Mouse (Mus musculus) forebrain, embryonic 13.5 days (tissue): ENCODE measurements at regions not wholly inside any gene's neighbourhood (a gene's known extent, or its start where the extent isn't known, plus 50 kb on each side); places are given as distances from the start of the nearest gene placed in this dataset.

Source experiments
- ATAC-seq: fragments of 200-750 bp; cut with Nextera tagmentation; 2 replicates; pipeline ENCODE4 v1.8.0; 2017
- H3K27ac ChIP-seq: fragments of 300-500 bp; sonication (generic); 2 replicates; pipeline ENCODE4 v1.5.1; 2015; ENCODE audit warnings: inconsistent platforms, mild to moderate bottlenecking, moderate library complexity
- H3K27me3 ChIP-seq: fragments of 300-500 bp; sonication (generic); 2 replicates; pipeline ENCODE4 v1.6.1; 2015; ENCODE audit warnings: mild to moderate bottlenecking, inconsistent platforms
- H3K36me3 ChIP-seq: fragments of 300-500 bp; sonication (generic); 2 replicates; pipeline ENCODE4 v1.6.1; 2015; ENCODE audit warnings: mild to moderate bottlenecking, inconsistent platforms; ENCODE audit not compliant: poor library complexity, severe bottlenecking
- H3K4me1 ChIP-seq: fragments of 300-500 bp; sonication (generic); 2 replicates; pipeline ENCODE4 v1.6.1; 2015; ENCODE audit warnings: inconsistent platforms
- H3K4me2 ChIP-seq: fragments of 300-500 bp; sonication (generic); 2 replicates; pipeline ENCODE4 v1.6.1; 2015; ENCODE audit warnings: inconsistent platforms, mild to moderate bottlenecking, moderate library complexity
- H3K4me3 ChIP-seq: fragments of 300-500 bp; sonication (generic); 2 replicates; pipeline ENCODE4 v1.5.1; 2015; ENCODE audit warnings: mild to moderate bottlenecking, inconsistent platforms
- H3K9ac ChIP-seq: fragments of 300-500 bp; sonication (generic); 2 replicates; pipeline ENCODE4 v1.6.1; 2015; ENCODE audit warnings: mild to moderate bottlenecking, inconsistent platforms
- H3K9me3 ChIP-seq: fragments of 300-500 bp; sonication (generic); replicated peaks from 2 replicates; pipeline ENCODE4 v1.6.1; 2016; ENCODE audit warnings: inconsistent platforms
- WGBS: fragments of 180-500 bp; shearing (Covaris S2); methylation state at CpG from one replicate; pipeline ENCODE4 v1.1.7; 2015; 5-methylcytosine and 5-hydroxymethylcytosine counted together

DNA sequence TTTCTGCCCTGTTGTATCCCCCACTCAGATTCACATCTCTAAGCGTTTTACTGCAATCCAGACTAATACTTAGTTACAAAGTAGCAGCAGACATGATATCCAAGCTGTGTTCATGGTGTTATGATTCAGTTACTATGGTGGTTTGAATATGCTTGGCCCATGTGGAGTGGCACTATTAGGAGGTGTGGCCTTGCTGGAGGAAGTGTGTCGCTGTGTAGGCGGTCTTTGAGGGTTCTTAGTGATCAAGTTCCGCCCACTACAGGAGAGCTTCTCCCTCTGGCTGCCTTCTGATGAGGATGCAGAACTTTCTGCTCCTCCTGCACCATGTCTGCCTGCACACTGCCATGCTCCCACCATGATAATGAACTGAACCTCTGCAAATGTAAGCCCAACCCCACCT, 162.8 kb downstream of the Gadd45g start:
- Histone ChIP-seq H3K9me3 (no peaks in the 10 kb centered on the region), H3K36me3 (no peaks in the 10 kb centered on the region), H3K27ac (no peak overlapping the region), H3K4me1 (peaks cover 5% of the 10 kb centered on the region), H3K4me2 (no peak overlapping the region), H3K4me3 (no peak overlapping the region), H3K27me3 (no peaks in the 10 kb centered on the region), H3K9ac (no peak overlapping the region)
- 95% methylated on average over 4 of the region's 4 CpGs for WGBS
- ATAC-seq: no peak

DNA sequence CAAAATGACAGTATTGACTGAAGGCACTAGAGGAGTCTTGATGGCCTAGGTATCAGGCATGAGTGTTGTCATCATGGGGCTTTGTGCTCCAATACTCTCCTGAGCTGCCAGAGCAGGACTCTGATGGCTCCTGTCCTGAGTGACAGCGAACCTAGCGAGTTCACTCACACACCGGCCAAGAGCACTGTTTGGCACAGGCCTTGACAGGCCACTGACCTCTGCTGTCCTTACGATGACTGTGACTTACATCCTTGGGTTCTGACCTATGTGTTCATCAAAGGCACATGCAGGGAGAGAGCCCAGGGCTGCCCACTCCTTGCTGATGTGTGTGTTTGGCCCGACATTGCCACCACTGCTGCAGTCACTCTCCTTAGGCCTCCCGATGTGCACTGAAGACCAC, 163.3 kb downstream of the Gadd45g start:
- Histone ChIP-seq H3K4me3 (no peak overlapping the region), H3K9me3 (no peaks in the 10 kb centered on the region), H3K4me2 (no peak overlapping the region), H3K27ac (no peak overlapping the region), H3K4me1 (peaks cover 10% of the 10 kb centered on the region), H3K36me3 (no peaks in the 10 kb centered on the region), H3K27me3 (no peaks in the 10 kb centered on the region), H3K9ac (no peak overlapping the region)
- ATAC-seq: no peak
- WGBS: 92% methylated on average over 6 of the region's 6 CpGs

DNA sequence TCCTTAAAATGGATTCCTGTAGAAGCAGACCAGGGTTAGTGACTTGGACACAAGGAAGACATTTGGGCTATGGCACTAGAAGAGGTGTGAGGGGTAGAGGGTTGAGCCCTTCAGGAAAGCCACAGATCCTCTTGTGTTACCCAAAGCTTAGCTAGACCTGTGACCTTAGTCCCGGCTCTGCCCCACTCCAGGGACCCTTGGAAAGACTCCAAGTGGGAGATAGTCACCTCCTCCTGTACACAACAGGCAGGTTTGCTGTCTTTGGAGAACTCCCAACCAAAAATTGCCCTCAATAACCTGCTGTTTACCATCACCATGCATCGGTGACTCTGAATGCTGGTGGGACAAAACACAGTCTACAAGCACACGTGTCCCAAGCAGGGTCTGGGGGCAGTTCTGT, 164.5 kb downstream of the Gadd45g start:
- peaks cover 23% of the 10 kb centered on the region for H3K4me1 ChIP-seq
- no peak overlapping the region for H3K9ac ChIP-seq
- H3K36me3 ChIP-seq: no peaks in the 10 kb centered on the region
- no peaks in the 10 kb centered on the region for H3K9me3 ChIP-seq
- WGBS: 60% methylated on average over 3 of the region's 3 CpGs
- no peak overlapping the region for H3K4me2 ChIP-seq
- no peaks in the 10 kb centered on the region for H3K27me3 ChIP-seq
- no peak overlapping the region for H3K27ac ChIP-seq
- no peak for ATAC-seq
- no peak overlapping the region for H3K4me3 ChIP-seq

- Histone ChIP-seq H3K9me3 (no peaks in the 10 kb centered on the region), H3K36me3 (no peaks in the 10 kb centered on the region), H3K4me2 (no peak overlapping the region), H3K4me1 (peaks cover 32% of the 10 kb centered on the region), H3K4me3 (no peak overlapping the region), H3K9ac (no peak overlapping the region), H3K27me3 (no peaks in the 10 kb centered on the region), H3K27ac (no peak overlapping the region)
- ATAC-seq: no peak
- WGBS: 79% methylated on average over 1 of the region's 1 CpGs
Observed at GRCm38 (mm10) chr13:52013182-52013581, 166.7 kb downstream of the Gadd45g start.

GRCm38 (mm10) chr13:52013757-52014156, 167.3 kb downstream of the Gadd45g start:
- H3K27me3 ChIP-seq: no peaks in the 10 kb centered on the region
- H3K4me3 ChIP-seq: no peak overlapping the region
- no peaks in the 10 kb centered on the region for H3K9me3 ChIP-seq
- no peaks in the 10 kb centered on the region for H3K36me3 ChIP-seq
- no peak overlapping the region; the same call in 1 of the 2 replicates for H3K27ac ChIP-seq
- ATAC-seq: no peak
- 58% methylated on average over 2 of the region's 2 CpGs for WGBS
- no peak overlapping the region for H3K4me2 ChIP-seq
- H3K4me1 ChIP-seq: peaks cover 32% of the 10 kb centered on the region
- H3K9ac ChIP-seq: peak overlapping the region; percentile 21; the same call in 1 of the 2 replicates

GRCm38 (mm10) chr13:52014566-52014965, 168.1 kb downstream of the Gadd45g start:
- Histone ChIP-seq H3K27me3 (no peaks in the 10 kb centered on the region), H3K4me2 (no peak overlapping the region), H3K9me3 (no peaks in the 10 kb centered on the region), H3K9ac (no peak overlapping the region), H3K36me3 (no peaks in the 10 kb centered on the region), H3K27ac (peak overlapping the region; percentile 65), H3K4me3 (no peak overlapping the region), H3K4me1 (peaks cover 32% of the 10 kb centered on the region)
- WGBS: 50% methylated on average over 7 of the region's 7 CpGs
- 0 out of 2 replicates have a peak, but pooled peaks have one; percentile 41 for ATAC-seq

DNA sequence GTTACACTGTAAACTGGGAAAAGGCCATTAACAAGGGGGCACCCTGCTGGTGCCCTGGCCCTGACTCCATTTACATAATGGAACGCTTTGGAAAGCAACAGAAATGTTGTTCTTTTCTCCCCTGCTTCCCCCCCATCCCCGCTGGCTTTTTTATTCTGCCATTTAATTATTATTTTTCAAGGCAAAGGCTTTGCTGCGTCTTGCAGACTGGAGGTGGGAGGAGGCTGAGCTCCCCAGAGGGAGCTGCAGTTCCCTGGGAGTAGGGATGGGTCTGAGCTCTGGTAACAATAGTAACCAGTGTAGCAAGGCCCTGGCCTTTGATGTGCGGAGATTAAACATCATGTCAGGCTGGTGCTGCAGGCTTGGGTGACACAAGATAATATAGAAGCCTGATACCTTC, 168.6 kb downstream of the Gadd45g start:
- peak; percentile 67; the same call in 1 of the 2 replicates for ATAC-seq
- Histone ChIP-seq H3K4me2 (peak overlapping the region; percentile 22; the same call in 1 of the 2 replicates), H3K4me3 (no peak overlapping the region), H3K9ac (0 out of 2 replicates have a peak overlapping the region, but pooled peaks have one; percentile 28), H3K36me3 (no peaks in the 10 kb centered on the region), H3K27me3 (no peaks in the 10 kb centered on the region), H3K9me3 (no peaks in the 10 kb centered on the region), H3K27ac (peak overlapping the region; percentile 65), H3K4me1 (peaks cover 32% of the 10 kb centered on the region)
- WGBS: 3% methylated on average over 4 of the region's 4 CpGs

- Histone ChIP-seq H3K4me1 (peaks cover 32% of the 10 kb centered on the region), H3K36me3 (no peaks in the 10 kb centered on the region), H3K27me3 (no peaks in the 10 kb centered on the region; the same call in 1 of the 2 replicates), H3K9ac (peak overlapping the region; percentile 28; the same call in 1 of the 2 replicates), H3K4me3 (no peak overlapping the region), H3K27ac (peak overlapping the region; percentile 65), H3K4me2 (no peak overlapping the region), H3K9me3 (no peaks in the 10 kb centered on the region)
- WGBS: 7% methylated on average over 5 of the region's 5 CpGs
- ATAC-seq: peak; percentile 64; the same call in 1 of the 2 replicates
Observed at GRCm38 (mm10) chr13:52015496-52015895, 169.0 kb downstream of the Gadd45g start.

GRCm38 (mm10) chr13:52017598-52018190, 171.2 kb downstream of the Gadd45g start:
- Histone ChIP-seq H3K27ac (no peak overlapping the region), H3K9ac (no peak overlapping the region), H3K4me3 (no peak overlapping the region), H3K27me3 (no peaks in the 10 kb centered on the region; the same call in 1 of the 2 replicates), H3K36me3 (no peaks in the 10 kb centered on the region), H3K4me2 (no peak overlapping the region), H3K4me1 (peaks cover 45% of the 10 kb centered on the region), H3K9me3 (no peaks in the 10 kb centered on the region)
- WGBS: 76% methylated on average over 11 of the region's 11 CpGs
- no peak for ATAC-seq

- no peak for ATAC-seq
- H3K4me1 ChIP-seq: peaks cover 41% of the 10 kb centered on the region
- H3K4me3 ChIP-seq: no peak overlapping the region
- H3K9ac ChIP-seq: no peak overlapping the region
- H3K27me3 ChIP-seq: no peaks in the 10 kb centered on the region; the same call in 1 of the 2 replicates
- no peaks in the 10 kb centered on the region for H3K9me3 ChIP-seq
- H3K27ac ChIP-seq: no peak overlapping the region
- no peaks in the 10 kb centered on the region for H3K36me3 ChIP-seq
- 89% methylated on average over 8 of the region's 8 CpGs for WGBS
- no peak overlapping the region for H3K4me2 ChIP-seq
Observed at GRCm38 (mm10) chr13:52019647-52020046, 173.2 kb downstream of the Gadd45g start.

DNA sequence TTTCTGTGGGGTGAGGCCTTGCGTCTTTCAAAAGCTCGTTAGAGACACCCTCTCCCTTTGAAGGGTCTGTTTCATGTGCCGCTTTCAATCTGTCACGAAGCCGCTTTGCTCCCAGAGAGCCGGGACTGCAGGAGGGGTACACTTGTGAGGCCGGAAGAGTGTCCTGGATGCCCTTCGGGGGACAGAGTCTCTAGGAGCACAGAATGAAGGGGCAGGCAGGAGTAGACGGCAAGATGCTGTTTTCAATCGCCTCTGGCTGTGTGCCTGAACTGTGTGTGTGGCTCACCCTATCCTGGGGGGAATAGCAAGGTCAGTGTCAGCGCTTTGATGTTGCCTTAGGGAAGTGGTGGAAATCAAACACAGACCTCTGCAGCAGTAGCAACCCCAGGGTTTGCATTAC, 174.7 kb downstream of the Gadd45g start:
- H3K9me3 ChIP-seq: no peaks in the 10 kb centered on the region
- no peaks in the 10 kb centered on the region; the same call in 1 of the 2 replicates for H3K27me3 ChIP-seq
- peaks cover 37% of the 10 kb centered on the region for H3K4me1 ChIP-seq
- ATAC-seq: no peak
- H3K36me3 ChIP-seq: no peaks in the 10 kb centered on the region
- H3K4me3 ChIP-seq: no peak overlapping the region
- 24% methylated on average over 11 of the region's 11 CpGs for WGBS
- H3K27ac ChIP-seq: no peak overlapping the region
- no peak overlapping the region for H3K4me2 ChIP-seq
- H3K9ac ChIP-seq: no peak overlapping the region

DNA sequence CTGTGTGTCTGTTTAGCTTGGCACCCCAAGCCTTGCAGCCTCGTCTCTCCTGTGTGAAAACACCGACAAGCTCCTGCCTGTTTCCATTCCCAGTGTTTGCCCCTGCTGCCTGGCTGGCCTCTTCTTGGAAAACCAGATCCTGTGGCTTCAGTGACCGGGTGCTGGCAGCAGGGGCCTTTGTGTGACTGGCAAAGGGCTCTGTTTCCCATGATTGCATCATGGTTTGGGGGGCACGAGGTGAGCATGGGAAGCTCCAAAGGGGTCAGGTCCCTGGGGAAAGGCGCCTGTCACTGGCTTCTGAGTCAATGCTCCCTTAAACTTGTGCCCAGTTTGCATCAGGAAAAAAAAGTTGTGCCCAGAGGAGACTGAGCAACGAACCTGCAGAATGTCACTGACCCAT, 175.3 kb downstream of the Gadd45g start:
- H3K4me2 ChIP-seq: no peak overlapping the region
- WGBS: 60% methylated on average over 6 of the region's 6 CpGs
- no peaks in the 10 kb centered on the region; the same call in 1 of the 2 replicates for H3K27me3 ChIP-seq
- H3K9ac ChIP-seq: no peak overlapping the region
- no peak for ATAC-seq
- H3K27ac ChIP-seq: no peak overlapping the region
- H3K9me3 ChIP-seq: no peaks in the 10 kb centered on the region
- H3K36me3 ChIP-seq: no peaks in the 10 kb centered on the region
- peaks cover 35% of the 10 kb centered on the region for H3K4me1 ChIP-seq
- no peak overlapping the region for H3K4me3 ChIP-seq

DNA sequence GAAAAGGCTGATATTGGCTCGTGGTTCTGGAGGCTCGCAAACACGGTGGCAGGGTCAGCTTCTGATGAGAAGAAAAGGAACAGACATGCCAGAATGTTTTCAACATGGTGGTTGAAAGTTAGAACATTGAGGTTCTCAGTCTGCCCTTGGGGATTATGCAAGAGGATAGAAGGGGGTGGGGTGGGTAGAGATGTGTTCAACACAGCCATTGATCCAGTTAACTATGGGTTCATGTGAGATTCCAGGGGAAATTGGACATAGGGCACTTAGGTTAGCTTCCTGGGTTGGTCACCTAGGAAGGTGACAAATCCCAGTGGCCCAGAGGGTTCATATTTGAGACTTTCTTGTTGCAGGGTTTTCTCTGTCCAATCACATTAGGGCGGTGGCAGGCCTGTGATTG, 176.1 kb downstream of the Gadd45g start:
- no peaks in the 10 kb centered on the region; the same call in 1 of the 2 replicates for H3K27me3 ChIP-seq
- no peak for ATAC-seq
- WGBS: 82% methylated on average over 4 of the region's 4 CpGs
- no peak overlapping the region for H3K4me2 ChIP-seq
- no peak overlapping the region for H3K9ac ChIP-seq
- no peak overlapping the region for H3K4me3 ChIP-seq
- H3K27ac ChIP-seq: no peak overlapping the region
- H3K4me1 ChIP-seq: peaks cover 34% of the 10 kb centered on the region
- no peaks in the 10 kb centered on the region for H3K36me3 ChIP-seq
- no peaks in the 10 kb centered on the region for H3K9me3 ChIP-seq
